Mouse (Mus musculus) thymus, adult 2 months (tissue): ENCODE measurements around the gene Gxylt1.

Experiments
- CTCF ChIP-seq: fragments of 200-500 bp; IDR thresholded peaks from 2 replicates; pipeline ENCODE4 v1.5.1; 2012; ENCODE audit warnings: mild to moderate bottlenecking, control low read depth, low read length, moderate library complexity, borderline replicate concordance; ENCODE audit not compliant: control insufficient read depth, poor library complexity, insufficient read depth; ENCODE audit errors: extremely low read depth
- POLR2A ChIP-seq: fragments of 200-500 bp; IDR thresholded peaks from 2 replicates; pipeline ENCODE4 v1.6.1; 2012; ENCODE audit warnings: mild to moderate bottlenecking, low read length, control low read depth, moderate library complexity; ENCODE audit not compliant: control insufficient read depth, poor library complexity, insufficient read depth; ENCODE audit errors: extremely low read depth

DNA sequence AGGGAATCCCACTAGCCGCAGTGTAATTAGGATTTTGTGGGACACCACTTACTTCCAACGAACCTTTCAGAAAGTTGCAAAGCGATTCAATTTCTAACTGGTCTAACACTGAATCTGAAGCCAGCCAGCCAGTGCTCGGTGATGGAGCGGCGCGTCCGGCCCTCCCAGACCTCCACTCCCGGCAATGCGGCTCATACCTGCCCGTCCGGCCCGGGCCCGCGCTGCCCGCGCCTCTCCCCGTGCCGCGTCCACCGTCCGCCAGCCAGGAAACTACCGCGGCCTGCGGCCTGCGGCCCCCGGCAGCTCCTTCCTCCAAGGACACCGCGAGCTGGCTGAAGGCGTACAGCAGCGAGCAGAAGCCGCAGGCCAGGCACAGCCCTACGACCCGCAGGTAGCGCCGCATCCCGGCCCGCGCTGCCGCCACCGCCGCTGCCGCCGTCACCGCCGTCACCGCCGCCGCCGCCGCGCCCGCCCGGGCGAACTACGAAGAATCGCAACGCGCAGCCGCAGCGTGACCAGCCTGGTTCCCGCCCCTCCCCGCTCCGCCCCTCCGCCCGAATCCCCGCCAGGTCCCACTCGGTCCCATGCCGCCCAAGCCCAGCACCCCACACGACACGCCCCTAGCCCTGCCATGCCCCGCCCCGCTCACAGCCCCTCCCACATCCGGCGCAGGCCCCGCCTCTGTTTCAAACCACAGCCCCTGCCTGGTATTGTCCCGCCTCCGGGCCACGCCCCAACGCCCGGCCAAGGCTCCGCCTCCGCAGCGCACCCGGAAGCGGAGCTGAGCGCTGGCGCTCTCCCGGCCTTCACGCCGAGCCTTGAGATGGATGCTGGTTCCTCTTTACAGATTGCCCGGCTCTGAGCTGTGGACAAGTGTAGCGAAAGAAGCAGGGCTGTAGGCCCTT is at the start of gene Gxylt1:
- peak; percentile 49; the same call in 1 of the 2 replicates for TF ChIP-seq CTCF
- peak; percentile 93 for TF ChIP-seq POLR2A
